Mouse (Mus musculus) megakaryocyte progenitor cell, adult 5-6 weeks (primary cell): ENCODE measurements around the gene Igf1r. TPM values are rescaled to one million over a fixed set of nuclear protein-coding genes. Genes with fewer than 3 reads are reported as not detected.

ENCODE experiments used
- ATAC-seq: replicated peaks from 2 replicates; pipeline ENCODE4 v1.8.0; 2016; ENCODE audit warnings: mild to moderate bottlenecking, moderate TSS enrichment, inconsistent platforms; ENCODE audit not compliant: poor library complexity
- total RNA-seq, 2 experiments: library from RNA; stranded (forward) in 1 of 2; stranded (reverse) in 1 of 2; fragments of 157-497, 149-512 nt in 1 of 2; fragments of 200-1000 nt in 1 of 2; gene quantifications; 2 replicates each; pipeline versions ENCODE4 v1.2.3 to v1.2.4; 2015 to 2017

The Igf1r gene
- total RNA-seq, 2 experiments from 2014 or later: 25.0 to 50.3 TPM

DNA sequence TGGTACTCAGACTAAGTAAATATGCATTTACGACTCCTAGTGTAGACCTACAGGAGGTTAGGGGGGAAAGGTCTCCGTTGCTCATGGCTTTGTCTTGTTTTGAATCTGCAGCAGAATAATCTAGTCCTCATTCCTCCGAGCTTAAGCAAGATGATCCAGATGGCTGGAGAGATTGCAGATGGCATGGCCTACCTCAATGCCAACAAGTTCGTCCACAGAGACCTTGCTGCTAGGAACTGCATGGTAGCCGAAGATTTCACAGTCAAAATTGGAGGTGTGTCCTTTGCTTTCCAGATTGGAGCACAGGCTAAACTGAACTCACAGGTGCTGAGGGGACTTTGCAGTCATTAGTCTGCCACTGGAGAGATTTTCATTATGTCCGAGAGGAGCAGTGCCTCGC is 259.3 kb downstream of the Igf1r start:
- no peak for ATAC-seq

GRCm38 (mm10) chr7:68213842-68214241 is 261.2 kb downstream of the Igf1r start:
- ATAC-seq: no peak

GRCm38 (mm10) chr7:68215522-68216070 is 263.0 kb downstream of the Igf1r start:
- no peak for ATAC-seq

DNA sequence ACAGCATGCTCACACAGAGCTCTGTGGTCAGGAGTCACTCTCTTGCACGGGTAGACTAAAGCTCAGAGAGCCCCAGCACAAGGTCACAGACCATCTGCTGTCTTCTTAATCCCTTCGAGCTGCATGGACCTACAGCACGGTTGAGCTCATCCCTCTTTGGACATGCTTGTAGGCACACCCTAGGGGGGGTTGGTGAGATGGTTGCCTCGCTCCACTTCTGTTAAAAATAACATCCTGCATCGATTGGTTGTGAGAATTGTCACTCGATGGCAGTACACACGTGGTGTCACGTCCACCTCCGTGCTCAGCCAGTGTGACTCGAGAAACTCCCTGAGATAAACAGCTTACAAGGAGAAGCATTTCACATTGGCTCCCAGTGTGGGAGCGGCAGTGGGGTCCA is 266.3 kb downstream of the Igf1r start:
- no peak for ATAC-seq

- no peak for ATAC-seq
Measured at GRCm38 (mm10) chr7:68221677-68222230, 269.1 kb downstream of the Igf1r start.

GRCm38 (mm10) chr7:68223356-68223808 is 270.8 kb downstream of the Igf1r start:
- ATAC-seq: no peak

DNA sequence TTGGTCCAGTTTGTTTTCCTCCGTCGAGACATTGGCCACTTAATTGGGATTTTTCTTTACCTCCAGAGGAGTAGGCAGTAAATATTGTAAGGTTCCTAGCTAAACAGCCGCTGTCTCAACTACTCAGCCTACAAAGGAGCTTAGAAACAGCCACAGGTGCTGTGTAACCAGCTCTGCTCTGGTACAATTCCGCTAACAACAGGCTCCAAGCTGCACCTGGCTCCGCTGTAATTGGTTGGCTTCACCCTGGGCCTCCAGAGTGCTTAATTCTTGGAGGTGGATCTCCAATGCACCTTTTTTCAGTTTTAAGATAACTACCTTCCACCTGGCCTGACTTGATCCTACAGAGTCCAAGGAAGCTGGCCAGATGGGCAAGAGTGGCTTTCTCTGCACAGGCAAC is 271.4 kb downstream of the Igf1r start:
- no peak for ATAC-seq

DNA sequence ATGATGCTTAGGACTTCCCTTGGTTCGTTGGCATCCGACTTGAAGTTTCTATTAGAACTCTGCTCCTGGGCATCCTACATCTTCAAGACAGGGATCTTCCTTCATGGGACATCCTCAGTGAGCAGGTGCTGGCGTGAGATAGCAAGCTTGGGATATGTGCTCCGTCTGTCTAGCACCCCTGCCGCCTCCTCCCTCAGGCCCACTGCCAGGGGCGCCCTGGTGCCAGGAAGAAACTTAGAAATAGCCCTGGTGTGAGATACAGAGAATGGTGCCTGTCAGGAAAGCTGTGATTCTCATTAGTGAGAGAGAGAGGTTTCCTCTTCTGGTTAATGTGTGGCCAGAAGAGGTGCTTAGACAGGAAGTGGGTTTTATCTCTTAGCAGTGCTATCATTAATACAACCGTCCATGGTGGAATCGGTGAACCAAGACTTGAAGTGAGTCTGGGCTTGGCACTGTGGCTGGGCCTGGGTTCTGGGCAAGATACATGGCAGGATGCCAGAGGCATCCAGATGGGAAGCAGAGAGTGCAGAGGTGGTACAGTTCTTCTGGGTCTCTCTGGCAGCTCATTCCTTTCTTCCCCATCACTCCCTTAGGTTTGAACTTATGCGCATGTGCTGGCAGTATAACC is 272.9 kb downstream of the Igf1r start:
- 0 out of 2 replicates have a peak, but pooled peaks have one; percentile 11 for ATAC-seq

GRCm38 (mm10) chr7:68227021-68227420 is 274.4 kb downstream of the Igf1r start:
- ATAC-seq: no peak

DNA sequence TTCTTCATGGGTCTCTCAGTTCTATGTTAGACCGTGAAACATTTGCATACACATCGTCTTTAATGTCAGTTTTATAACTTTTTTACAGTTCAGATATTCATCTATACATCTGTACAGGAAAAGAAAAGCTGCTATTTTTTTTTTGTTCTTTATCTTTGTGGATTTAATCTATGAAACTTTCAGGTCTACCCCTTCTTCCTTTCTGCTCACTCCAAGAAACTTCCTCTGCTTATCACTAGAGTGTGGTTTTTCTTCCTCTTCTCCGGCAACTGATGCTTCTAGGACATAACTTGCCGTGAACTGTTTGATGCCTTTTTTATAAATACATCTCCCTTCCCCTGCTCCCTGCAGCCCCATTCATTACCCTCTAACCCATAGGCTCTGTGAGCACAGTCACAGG is 275.0 kb downstream of the Igf1r start:
- no peak for ATAC-seq

GRCm38 (mm10) chr7:68228491-68228890 is 275.9 kb downstream of the Igf1r start:
- no peak for ATAC-seq

GRCm38 (mm10) chr7:68230831-68231230 is 278.2 kb downstream of the Igf1r start:
- no peak for ATAC-seq

GRCm38 (mm10) chr7:68232521-68232920 is 279.9 kb downstream of the Igf1r start:
- no peak for ATAC-seq

DNA sequence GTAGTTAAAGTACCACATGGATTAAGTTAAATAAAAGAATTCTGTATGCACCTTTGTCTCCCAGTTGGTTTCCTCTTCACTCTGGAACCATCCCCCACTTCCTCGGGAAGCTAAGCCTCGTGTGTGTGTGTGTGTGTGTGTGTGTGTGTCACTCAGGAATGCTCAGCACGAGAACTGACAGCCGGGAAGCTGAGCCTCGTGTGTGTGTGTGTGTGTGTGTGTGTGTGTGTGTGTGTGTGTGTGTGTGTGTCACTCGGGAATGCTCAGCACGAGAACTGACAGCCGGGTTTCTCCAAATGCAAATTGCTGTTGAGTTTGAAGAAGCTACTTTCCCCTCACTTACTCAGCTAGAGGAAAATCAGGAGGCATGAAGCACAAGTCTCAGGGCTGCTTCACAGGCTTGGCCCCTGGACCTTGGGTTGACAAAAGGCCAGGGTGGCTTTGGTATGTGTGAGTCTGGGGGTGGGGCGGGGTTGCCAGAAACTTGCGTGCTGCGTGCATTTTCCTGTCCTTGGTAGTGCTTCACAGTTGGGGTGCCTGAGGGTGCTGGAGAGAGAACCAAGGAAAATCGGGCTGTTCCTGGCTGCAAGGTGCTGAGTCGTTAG is 281.1 kb downstream of the Igf1r start:
- ATAC-seq: no peak

- no peak for ATAC-seq
Measured at GRCm38 (mm10) chr7:68236817-68237216, 284.2 kb downstream of the Igf1r start.

DNA sequence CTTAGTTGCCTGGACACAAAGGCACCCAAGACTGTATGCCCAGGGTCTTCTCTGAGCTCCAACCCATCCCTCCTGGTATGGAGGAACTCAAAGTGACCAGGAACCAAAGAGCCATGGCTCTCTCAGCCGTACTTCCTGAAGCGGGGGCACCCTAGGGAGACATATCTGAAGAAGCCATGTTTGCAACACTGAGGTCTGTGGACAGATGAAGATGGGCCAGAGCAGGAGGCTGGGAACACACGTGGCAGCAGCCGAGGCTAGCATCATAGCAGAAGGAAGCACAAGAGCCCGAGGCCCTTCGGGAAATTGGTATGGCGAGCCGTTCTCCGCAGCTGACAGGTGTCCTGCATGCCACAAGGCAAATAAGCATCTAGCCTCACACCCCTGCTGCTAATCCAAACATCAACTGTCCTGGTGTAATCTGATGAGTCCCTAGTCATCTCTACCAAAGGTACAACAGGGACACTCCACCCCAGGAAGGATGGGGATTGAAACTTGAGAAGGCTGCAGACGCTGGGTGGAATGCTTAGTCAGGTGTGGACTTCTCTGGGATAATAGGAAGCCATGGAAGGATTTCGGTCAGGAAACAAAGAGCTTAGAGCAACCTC is 286.7 kb downstream of the Igf1r start:
- no peak for ATAC-seq

DNA sequence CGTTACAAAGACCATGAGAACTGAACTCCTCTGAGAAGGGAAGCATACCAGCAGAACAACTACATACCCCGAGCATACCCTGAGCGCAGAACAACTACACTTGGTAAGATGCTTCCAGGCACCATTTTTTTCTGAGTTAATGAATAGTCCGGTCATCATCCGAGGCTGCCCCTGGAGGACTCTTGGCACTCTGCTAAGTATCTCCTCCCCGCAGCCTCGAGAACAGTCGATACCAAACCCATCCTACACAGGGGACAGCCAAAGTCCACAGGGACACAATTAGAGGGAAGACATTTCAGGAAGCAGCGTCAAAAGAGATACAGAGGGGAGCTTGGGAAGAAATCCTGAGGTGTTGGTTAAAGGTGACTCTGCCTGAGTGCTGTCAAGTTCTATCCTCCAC is 288.6 kb downstream of the Igf1r start:
- ATAC-seq: no peak

GRCm38 (mm10) chr7:68245681-68246080 is 293.1 kb downstream of the Igf1r start:
- no peak for ATAC-seq

GRCm38 (mm10) chr7:68246249-68246648 is 293.6 kb downstream of the Igf1r start:
- ATAC-seq: no peak

GRCm38 (mm10) chr7:68250411-68250810 is 297.8 kb downstream of the Igf1r start:
- no peak for ATAC-seq

GRCm38 (mm10) chr7:68250902-68251301 is 298.3 kb downstream of the Igf1r start:
- ATAC-seq: no peak

- ATAC-seq: no peak
Measured at GRCm38 (mm10) chr7:68257767-68258166, 305.1 kb downstream of the Igf1r start.
